Comparison of ENCODE assay signal across 8 mouse cellular contexts in the genomic region with DNA sequence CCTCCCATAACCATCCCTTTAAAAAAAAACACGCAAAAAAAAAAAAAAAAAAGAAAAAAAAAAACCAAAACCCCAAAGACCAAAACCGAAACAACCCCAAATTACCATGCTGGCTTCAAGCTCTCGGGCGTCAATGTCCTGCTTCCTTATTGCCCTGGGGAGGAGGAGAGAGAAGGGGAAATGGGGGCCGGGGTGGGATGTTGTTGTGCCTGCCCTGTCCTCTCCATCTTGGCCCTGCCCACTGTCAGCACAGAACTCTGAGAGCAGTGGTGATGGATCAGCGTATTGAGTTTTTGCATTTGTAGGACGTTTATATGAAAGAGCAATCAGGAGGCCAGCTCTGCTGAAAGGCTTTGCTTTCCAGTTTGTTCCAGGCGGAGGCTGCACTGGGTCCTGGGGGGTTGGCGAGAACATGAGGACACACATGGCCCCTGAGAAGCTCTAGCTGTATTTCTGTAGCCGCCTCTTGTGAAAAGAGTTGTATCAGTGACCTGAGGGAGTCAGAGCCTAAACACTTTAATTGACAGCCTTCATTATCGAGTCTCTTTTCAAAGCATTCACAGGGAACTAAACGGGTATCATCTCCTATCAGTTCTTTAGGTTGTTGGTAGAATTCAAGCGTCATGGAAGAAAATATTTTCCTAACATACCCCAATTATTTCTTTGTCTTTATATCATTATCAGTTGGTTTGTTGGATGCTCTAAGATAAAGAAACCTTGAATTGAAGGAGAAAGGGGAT. TPM values are rescaled to one million over a fixed set of nuclear protein-coding genes. Genes with fewer than 3 reads are reported as not detected.
A peak's percentile ranks its signal among the peaks of the same experiment; 100 is the strongest.
DNase-seq lines count a peak whose midpoint lies in the region; ATAC-seq and TF ChIP-seq lines count a peak whose summit lies in the region.

No protein-coding gene starts in this region.

- no peaks in the 10 kb centered on the region for H3K9me3 ChIP-seq in hindbrain, embryonic 12.5 days (replicated peaks)
- H3K9me3 ChIP-seq in neural tube, embryonic 14.5 days (ENCODE audit: control insufficient read depth, low read length), result no peaks in the 10 kb centered on the region

- DNase-seq in kidney, adult 2 months, result peak; percentile 42
- no peak for DNase-seq in kidney, adult 9 months
- peak; percentile 48 for DNase-seq in embryo, embryonic 9.5 days (ENCODE audit: extremely low spot score)
- peak; percentile 30 to 37 for DNase-seq in lung, adult 18-20 months
- no peak for DNase-seq in left cerebral cortex, adult 8-10 months (ENCODE audit: low spot score in 2 of 2)
- no peak for DNase-seq in left cerebral cortex, postnatal 14 days (ENCODE audit: low spot score in 2 of 2)

- intact Hi-C loops in left cerebral cortex, postnatal 14 days (cut with DNase I), result no loop called here

- no peak for TF ChIP-seq CTCF in kidney, adult 2 months (conservative IDR thresholded peaks at IDR 0.05; ENCODE audit: insufficient read depth, insufficient read length, low read depth, low read length)

- H3K36me3 ChIP-seq in kidney, adult 2 months (ENCODE audit: control insufficient read depth, insufficient read depth, low read length), result no peaks in the 10 kb centered on the region
- H3K36me3 ChIP-seq in hindbrain, embryonic 12.5 days, result no peaks in the 10 kb centered on the region
- H3K36me3 ChIP-seq in neural tube, embryonic 14.5 days (ENCODE audit: control insufficient read depth, insufficient read depth, low read length), result no peaks in the 10 kb centered on the region

- H3K4me1 ChIP-seq in kidney, adult 2 months (ENCODE audit: control insufficient read depth, insufficient read depth, low read length), result peaks cover 46% of the 10 kb centered on the region
- H3K4me1 ChIP-seq in hindbrain, embryonic 12.5 days, result peaks cover 27% of the 10 kb centered on the region
- H3K4me1 ChIP-seq in neural tube, embryonic 14.5 days (ENCODE audit: control insufficient read depth, insufficient read depth, low read length), result peaks cover 18% of the 10 kb centered on the region

- peak overlapping the region; percentile 41 for H3K4me2 ChIP-seq in hindbrain, embryonic 12.5 days (replicated peaks)
- H3K4me2 ChIP-seq in neural tube, embryonic 14.5 days (ENCODE audit: low read depth, low read length), result peak overlapping the region; percentile 35

- H3K9ac ChIP-seq in hindbrain, embryonic 12.5 days, result 0 out of 2 replicates have a peak overlapping the region, but pooled peaks have one; percentile 29
- peak overlapping the region; percentile 17; the same call in 1 of the 2 replicates for H3K9ac ChIP-seq in neural tube, embryonic 14.5 days (replicated peaks; ENCODE audit: low read depth, low read length)

- TF ChIP-seq POLR2A in kidney, adult 2 months (IDR thresholded peaks at IDR 0.05; ENCODE audit: low read depth, low read length), result no peak

- H3K4me3 ChIP-seq in kidney, adult 2 months (ENCODE audit: insufficient read depth, low read depth, low read length), result peak overlapping the region; percentile 10; the same call in 1 of the 2 replicates
- H3K4me3 ChIP-seq in hindbrain, embryonic 12.5 days, result no peak overlapping the region
- no peak overlapping the region for H3K4me3 ChIP-seq in neural tube, embryonic 14.5 days (ENCODE audit: low read depth, low read length)

- peak overlapping the region; percentile 76 for H3K27ac ChIP-seq in kidney, adult 2 months (ENCODE audit: insufficient read depth, low read depth, low read length)
- peak overlapping the region; percentile 79 for H3K27ac ChIP-seq in hindbrain, embryonic 12.5 days
- H3K27ac ChIP-seq in neural tube, embryonic 14.5 days (ENCODE audit: low read depth, low read length), result peak overlapping the region; percentile 76

- no peak for ATAC-seq in hindbrain, embryonic 12.5 days (ENCODE audit: low FRiP score)
- no peak for ATAC-seq in neural tube, embryonic 14.5 days (ENCODE audit: low read depth)

- H3K27me3 ChIP-seq in kidney, adult 2 months (replicated peaks; ENCODE audit: control insufficient read depth, insufficient read depth, low read length), result no peaks in the 10 kb centered on the region
- H3K27me3 ChIP-seq in hindbrain, embryonic 12.5 days, result no peaks in the 10 kb centered on the region
- H3K27me3 ChIP-seq in neural tube, embryonic 14.5 days (ENCODE audit: control insufficient read depth, insufficient read depth, low read length), result no peaks in the 10 kb centered on the region

- WGBS in kidney, adult 2 months, result 7% methylated on average over 13 of the region's 13 CpGs
- WGBS in hindbrain, embryonic 12.5 days, result 6% methylated on average over 13 of the region's 13 CpGs
- 7% methylated on average over 13 of the region's 13 CpGs for WGBS in neural tube, embryonic 14.5 days

RNA-seq across cellular contexts. Expression of a gene that starts 38.0 kb away (rescaled TPM):
- polyA plus RNA-seq in kidney, adult 2 months (2012; rRNA removed), result 36.3 and 42.0 TPM in 2 replicates
- 14.9 and 15.0 TPM in 2 replicates for polyA plus RNA-seq in hindbrain, embryonic 12.5 days (2016; fragmentation: Nextera tagmentation; extraction: Ambion mirVana)
- 17.1 and 18.5 TPM in 2 replicates for polyA plus RNA-seq in neural tube, embryonic 14.5 days (2014; fragmentation: Nextera tagmentation; extraction: Ambion mirVana)
- 10 to 100 TPM; 33.3 to 35.9 (median 34.5) TPM for total RNA-seq in left cerebral cortex, adult 8-10 months (2022)
- 10 to 100 TPM; 32.0 to 34.7 TPM for total RNA-seq in left cerebral cortex, postnatal 14 days (2021)

Comparison
In these comparisons a context has a peak if more than half of its experiments do, and no peak if none do; other contexts are left out.
1. DNase-seq: peak in kidney, adult 2 months (single experiment), embryo, embryonic 9.5 days (single experiment) and lung, adult 18-20 months (2 of 2); none in kidney, adult 9 months (single experiment), left cerebral cortex, adult 8-10 months (0 of 2) and left cerebral cortex, postnatal 14 days (0 of 2).
2. Peak in every context shown above with its lines, with median percentiles within 50 percentile points of each other: H3K27ac ChIP-seq.